Mouse (Mus musculus) ZHBTc4 (cell line): ENCODE results near the gene Nog.

Experiments
- DNase-seq: peaks from one replicate; pipeline ENCODE4 v3.0.0-alpha.2; 2011; ENCODE audit warnings: low read depth, low spot score

Nog gene

GRCm38 (mm10) chr11:89267520-89267919 lies 34.6 kb downstream of the Nog start:
- no peak for DNase-seq

- no peak for DNase-seq
Measured at GRCm38 (mm10) chr11:89265080-89265479, 37.1 kb downstream of the Nog start.

- no peak for DNase-seq
Measured at GRCm38 (mm10) chr11:89259338-89259915, 42.7 kb downstream of the Nog start.

GRCm38 (mm10) chr11:89257893-89258292 lies 44.2 kb downstream of the Nog start:
- DNase-seq: no peak

GRCm38 (mm10) chr11:89253973-89254372 lies 48.2 kb downstream of the Nog start:
- no peak for DNase-seq
